Mouse (Mus musculus): ENCODE measurements around the gene Gm1123.

DNA sequence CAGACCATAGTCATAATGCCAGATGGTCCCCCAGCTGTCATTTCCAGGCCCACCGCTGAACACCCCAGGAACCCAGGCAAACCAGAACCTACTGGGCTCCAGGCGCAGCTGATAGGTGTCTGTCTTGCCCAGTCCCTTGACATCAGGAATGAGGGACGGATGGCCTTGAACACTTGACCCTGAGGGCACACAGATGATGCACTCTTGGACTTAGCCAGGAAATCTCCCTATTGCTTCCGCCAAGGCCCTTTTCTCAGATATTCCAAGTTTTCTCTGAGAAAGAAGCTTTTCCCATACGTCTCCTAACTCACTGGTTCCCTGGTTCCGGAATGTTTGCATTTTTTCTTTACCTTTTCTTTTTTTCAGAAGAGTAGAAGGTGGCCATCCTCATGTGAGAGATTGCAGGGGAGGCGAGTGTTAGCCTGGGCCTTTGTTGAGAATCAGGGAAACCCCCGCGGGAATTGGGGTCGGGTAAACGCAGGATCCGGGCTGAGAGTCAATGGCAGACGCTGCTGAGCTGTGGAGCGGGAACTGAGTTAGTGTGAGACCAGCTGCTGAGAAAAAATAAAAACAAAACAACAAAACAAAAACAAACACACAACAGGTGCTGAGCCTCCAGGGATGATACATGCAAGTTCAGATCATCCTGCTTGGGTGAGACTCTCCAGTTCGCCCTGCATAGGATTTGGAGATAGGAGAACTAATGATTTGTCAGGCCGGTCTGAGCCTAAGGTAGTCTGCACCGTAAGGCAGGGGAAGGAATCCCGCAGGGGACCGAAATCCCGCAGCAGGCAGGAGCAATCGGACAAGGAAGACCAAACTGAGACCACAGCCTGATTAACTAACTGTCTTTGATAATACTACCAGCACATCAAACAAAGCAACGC, 73.7 kb downstream of the Gm1123 start:
- no peak for TF ChIP-seq POLR2A (IDR thresholded peaks at IDR 0.05; ENCODE audit: insufficient read depth, low read depth, low read length)
- no peak for TF ChIP-seq CTCF (IDR thresholded peaks at IDR 0.05; ENCODE audit: insufficient read depth, low read depth, low read length)
